Comparison of ENCODE assay signal across 18 mouse cellular contexts in genomic region chr15:37153177-37153576, GRCm38 (mm10).
"Had no signal": no experiment of that assay in that cellular context is flagged by ENCODE, and none has a peak within 500 bp of the region (broad histone marks: within the 10 kb centered on the region; RNA-seq: fewer than 3 reads in every experiment).

No protein-coding gene starts in this region.

- ATAC-seq: midbrain, embryonic 13.5 days; midbrain, embryonic 15.5 days had no signal

- H3K27me3 ChIP-seq: midbrain, embryonic 13.5 days; midbrain, embryonic 15.5 days; neural tube, embryonic 13.5 days; neural tube, embryonic 15.5 days had no signal

- H3K9me3 ChIP-seq: midbrain, embryonic 10.5 days; midbrain, embryonic 13.5 days; midbrain, embryonic 15.5 days; neural tube, embryonic 13.5 days; neural tube, embryonic 15.5 days had no signal

- DNase-seq: lung, adult 18-20 months; lung, embryonic 14.5 days; lung, postnatal 10 days; lung, postnatal 4 days; retina, postnatal 1 day; right cerebral cortex, adult 18-20 months; right cerebral cortex, postnatal 25 days; right cerebral cortex, postnatal 4 days; spleen, adult 18-20 months; thymus, adult 2 months; thymus, postnatal 25 days; thymus, postnatal 4 days had no signal

- H3K4me2 ChIP-seq: lung, embryonic 14.5 days; midbrain, embryonic 13.5 days; midbrain, embryonic 15.5 days; neural tube, embryonic 13.5 days; neural tube, embryonic 15.5 days had no signal

- H3K36me3 ChIP-seq: midbrain, embryonic 10.5 days; midbrain, embryonic 13.5 days; midbrain, embryonic 15.5 days; neural tube, embryonic 13.5 days; neural tube, embryonic 15.5 days had no signal

- H3K27ac ChIP-seq: midbrain, embryonic 10.5 days; midbrain, embryonic 13.5 days; midbrain, embryonic 15.5 days; neural tube, embryonic 13.5 days; neural tube, embryonic 15.5 days had no signal

- H3K9ac ChIP-seq: lung, embryonic 14.5 days; midbrain, embryonic 13.5 days; midbrain, embryonic 15.5 days; neural tube, embryonic 13.5 days; neural tube, embryonic 15.5 days had no signal

- H3K4me3 ChIP-seq: midbrain, embryonic 10.5 days; midbrain, embryonic 13.5 days; midbrain, embryonic 15.5 days; myocyte; neural tube, embryonic 13.5 days; neural tube, embryonic 15.5 days had no signal

- H3K4me1 ChIP-seq: midbrain, embryonic 10.5 days; midbrain, embryonic 13.5 days; midbrain, embryonic 15.5 days; neural tube, embryonic 13.5 days; neural tube, embryonic 15.5 days had no signal
